Mouse (Mus musculus) kidney, postnatal 0 days (tissue): Measurements from ENCODE around the gene Ntmt1. TPM values are rescaled to one million over a fixed set of nuclear protein-coding genes. Genes with fewer than 3 reads are reported as not detected.

Experiments used
- ATAC-seq: fragments of 200-750 bp; cut with Nextera tagmentation; replicated peaks from 2 replicates; pipeline ENCODE4 v1.8.0; 2017; ENCODE audit warnings: low read depth, moderate number of reproducible peaks, moderate TSS enrichment, moderate library complexity; ENCODE audit not compliant: low FRiP score
- DNase-seq: peaks from one replicate; pipeline ENCODE4 v3.0.0-alpha.2; 2016; ENCODE audit warnings: low spot score
- H3K27ac ChIP-seq: fragments of 300-500 bp; sonication (generic); 2 replicates; pipeline ENCODE4 v1.5.1; 2014; ENCODE audit warnings: mild to moderate bottlenecking
- H3K27me3 ChIP-seq: fragments of 300-500 bp; sonication (generic); 2 replicates; pipeline ENCODE4 v1.6.1; 2014; ENCODE audit warnings: low read length, mixed read lengths; ENCODE audit not compliant: insufficient read depth
- H3K36me3 ChIP-seq: fragments of 300-500 bp; sonication (generic); 2 replicates; pipeline ENCODE4 v1.6.1; 2014; ENCODE audit warnings: low read length, mixed read lengths; ENCODE audit not compliant: insufficient read depth
- H3K4me1 ChIP-seq: fragments of 300-500 bp; sonication (generic); replicated peaks from 2 replicates; pipeline ENCODE4 v1.6.1; 2014; ENCODE audit warnings: antibody characterized with exemption, low read length, mixed read lengths; ENCODE audit not compliant: insufficient read depth
- H3K4me2 ChIP-seq: fragments of 300-500 bp; sonication (generic); 2 replicates; pipeline ENCODE4 v1.6.1; 2014; ENCODE audit warnings: mild to moderate bottlenecking, low read length, moderate library complexity, mixed read lengths
- H3K4me3 ChIP-seq: fragments of 300-500 bp; sonication (generic); replicated peaks from 2 replicates; pipeline ENCODE4 v1.5.1; 2014; ENCODE audit warnings: low read depth, low read length
- H3K9ac ChIP-seq: fragments of 300-500 bp; sonication (generic); 2 replicates; pipeline ENCODE4 v1.6.1; 2014; ENCODE audit warnings: low read depth, low read length
- H3K9me3 ChIP-seq: fragments of 300-500 bp; sonication (generic); replicated peaks from 2 replicates; pipeline ENCODE4 v1.6.1; 2016; ENCODE audit warnings: low read length, inconsistent platforms, mixed read lengths
- CTCF ChIP-seq: IDR thresholded peaks from 2 replicates; pipeline ENCODE4 v1.5.1; 2016; ENCODE audit warnings: antibody characterized with exemption, low read depth, mild to moderate bottlenecking, moderate library complexity
- WGBS: fragments of 180-500 bp; shearing (Covaris S2); extraction: QIAGEN DNeasy Blood & Tissue Kit; methylation state at CpG from one replicate; pipeline ENCODE4 v1.1.7; 2014; 5-methylcytosine and 5-hydroxymethylcytosine counted together
- polyA plus RNA-seq: library from polyadenylated mRNA; unstranded; fragments of >200 nt; fragmentation: Nextera tagmentation; extraction: Ambion mirVana; gene quantifications from 2 replicates; pipeline ENCODE4 v1.2.1, GENCODE M21; 2015

Ntmt1 gene
- polyA plus RNA-seq, 1 experiment from 2014 or later, result 77.4 TPM

DNA sequence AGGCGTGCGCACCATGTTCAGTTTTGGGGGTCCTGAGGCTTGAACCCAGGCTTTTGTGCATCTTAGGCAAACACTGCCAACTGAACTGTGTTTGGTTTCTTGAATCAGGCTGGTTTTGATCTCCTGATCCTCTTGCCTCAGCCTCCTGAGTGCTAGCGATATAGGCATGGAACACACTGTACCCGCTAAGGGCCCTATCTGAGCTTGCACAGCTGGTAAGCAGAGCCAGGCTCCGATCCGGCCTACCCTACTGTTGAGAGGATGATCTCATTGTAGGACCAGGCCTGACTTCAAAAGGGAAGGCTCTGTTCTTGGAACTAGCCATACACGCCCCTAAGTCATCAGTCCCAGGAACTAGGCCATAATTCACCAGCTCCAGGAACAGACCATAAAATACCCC, 2.9 kb downstream of the Ntmt1 start:
- Histone ChIP-seq H3K27me3 (no peaks in the 10 kb centered on the region), H3K4me2 (no peak overlapping the region), H3K4me3 (no peak overlapping the region), H3K9ac (no peak overlapping the region), H3K9me3 (no peaks in the 10 kb centered on the region), H3K36me3 (peaks cover 5% of the 10 kb centered on the region), H3K27ac (no peak overlapping the region), H3K4me1 (0 out of 2 replicates have a peak, but pooled peaks cover 15% of the 10 kb centered on the region)
- TF ChIP-seq CTCF, result no peak
- 65% methylated on average over 7 of the region's 7 CpGs for WGBS
- DNase-seq (peak; percentile 72), ATAC-seq (no peak)

DNA sequence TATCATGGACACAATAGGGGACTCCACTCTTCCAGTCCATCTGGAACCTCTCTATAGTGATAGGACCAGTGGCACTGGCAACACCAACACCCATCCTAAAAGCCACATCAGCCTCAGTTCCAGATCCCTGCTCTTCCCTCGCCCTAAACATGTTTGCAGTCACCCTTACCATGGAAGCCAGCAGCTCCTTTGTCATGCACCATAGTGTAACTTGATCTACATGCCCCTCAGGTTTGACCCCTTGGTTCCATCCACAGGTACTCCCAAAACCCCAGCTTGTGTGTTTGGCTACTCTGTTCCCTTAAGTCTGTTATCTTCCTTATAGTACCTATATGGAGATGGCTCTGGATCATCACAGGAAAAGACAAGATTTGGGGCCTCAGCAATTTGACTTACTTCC, 8.8 kb downstream of the Ntmt1 start:
- no peak overlapping the region for H3K4me2 ChIP-seq
- H3K27me3 ChIP-seq, result no peaks in the 10 kb centered on the region
- no peaks in the 10 kb centered on the region for H3K9me3 ChIP-seq
- DNase-seq (no peak), ATAC-seq (no peak)
- H3K4me3 ChIP-seq, result no peak overlapping the region
- no peak overlapping the region for H3K9ac ChIP-seq
- WGBS, result 94% methylated on average over 1 of the region's 1 CpGs
- peaks cover 32% of the 10 kb centered on the region for H3K36me3 ChIP-seq
- no peak overlapping the region for H3K27ac ChIP-seq
- TF ChIP-seq CTCF, result no peak
- H3K4me1 ChIP-seq, result no peaks in the 10 kb centered on the region

DNA sequence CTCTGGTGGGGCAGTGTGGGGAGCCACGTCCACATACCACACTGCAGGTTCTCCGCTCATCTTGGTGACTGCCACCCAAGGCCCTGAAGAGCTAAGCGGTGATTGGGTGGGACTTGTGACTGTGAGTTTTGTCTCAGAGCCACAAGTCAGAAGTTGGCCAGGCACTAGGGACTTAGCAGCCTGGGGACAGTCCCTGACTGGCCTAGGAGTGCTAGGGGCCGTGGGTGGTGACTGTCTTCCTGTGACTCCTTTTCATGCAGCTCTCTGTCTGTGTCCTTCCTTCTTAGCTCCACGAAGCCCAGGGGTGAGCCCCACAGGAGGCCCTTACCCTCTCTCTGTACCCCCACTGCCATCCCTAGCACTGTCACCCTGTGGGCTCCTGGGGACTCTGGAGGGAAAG, 12.2 kb downstream of the Ntmt1 start:
- Histone ChIP-seq H3K9ac (no peak overlapping the region), H3K27ac (no peak overlapping the region), H3K9me3 (no peaks in the 10 kb centered on the region), H3K4me2 (no peak overlapping the region), H3K36me3 (peaks cover 56% of the 10 kb centered on the region), H3K4me1 (no peaks in the 10 kb centered on the region), H3K27me3 (no peaks in the 10 kb centered on the region), H3K4me3 (no peak overlapping the region)
- DNase-seq (no peak), ATAC-seq (no peak)
- no peak for TF ChIP-seq CTCF
- 93% methylated on average over 5 of the region's 5 CpGs for WGBS

- Histone ChIP-seq H3K4me2 (no peak overlapping the region), H3K4me3 (no peak overlapping the region), H3K9me3 (no peaks in the 10 kb centered on the region), H3K27me3 (no peaks in the 10 kb centered on the region), H3K27ac (no peak overlapping the region), H3K9ac (no peak overlapping the region), H3K4me1 (no peaks in the 10 kb centered on the region), H3K36me3 (peaks cover 60% of the 10 kb centered on the region)
- TF ChIP-seq CTCF, result peak; percentile 45; the same call in 1 of the 2 replicates
- ATAC-seq (no peak), DNase-seq (no peak)
- WGBS, result 87% methylated on average over 3 of the region's 3 CpGs
Observed at GRCm38 (mm10) chr2:30821073-30821472, 13.4 kb downstream of the Ntmt1 start.

GRCm38 (mm10) chr2:30822460-30822859, 14.8 kb downstream of the Ntmt1 start:
- DNase-seq (no peak), ATAC-seq (no peak)
- Histone ChIP-seq H3K27ac (no peak overlapping the region), H3K4me1 (peaks cover 9% of the 10 kb centered on the region), H3K27me3 (no peaks in the 10 kb centered on the region), H3K9me3 (no peaks in the 10 kb centered on the region), H3K4me3 (no peak overlapping the region), H3K36me3 (peaks cover 55% of the 10 kb centered on the region), H3K9ac (no peak overlapping the region), H3K4me2 (no peak overlapping the region)
- no peak for TF ChIP-seq CTCF
- WGBS, result 89% methylated on average over 8 of the region's 8 CpGs

- no peak overlapping the region for H3K27ac ChIP-seq
- no peak overlapping the region for H3K4me2 ChIP-seq
- peaks cover 55% of the 10 kb centered on the region for H3K36me3 ChIP-seq
- no peak overlapping the region for H3K9ac ChIP-seq
- peaks cover 9% of the 10 kb centered on the region for H3K4me1 ChIP-seq
- DNase-seq, result peak; percentile 81
- no peak overlapping the region for H3K4me3 ChIP-seq
- 56% methylated on average over 13 of the region's 13 CpGs for WGBS
- H3K27me3 ChIP-seq, result no peaks in the 10 kb centered on the region
- H3K9me3 ChIP-seq, result no peaks in the 10 kb centered on the region
- TF ChIP-seq CTCF, result no peak
- ATAC-seq, result peak; percentile 43
Observed at GRCm38 (mm10) chr2:30823385-30824153, 15.9 kb downstream of the Ntmt1 start.
